Mouse (Mus musculus) frontal cortex, postnatal 14 days (tissue): ENCODE measurements at regions not wholly inside any gene's neighbourhood (a gene's known extent, or its start where the extent isn't known, plus 50 kb on each side); places are given as distances from the start of the nearest gene placed in this dataset.

ENCODE experiments used
- DNase-seq, 2 experiments: peaks; one replicate each; pipeline ENCODE4 v3.0.0; 2022; ENCODE audit warnings: low spot score in 2 of 2

- peak in 1 of 2 experiments; percentile 4 for DNase-seq
These were observed 553.3 kb downstream of the Jrkl start for GRCm38 (mm10) chr9:12692329-12692728.

- DNase-seq = no peak
These were observed 554.7 kb downstream of the Jrkl start for GRCm38 (mm10) chr9:12690948-12691279.

GRCm38 (mm10) chr9:12690182-12690947, 555.3 kb downstream of the Jrkl start:
- DNase-seq = no peak
